Mouse (Mus musculus) embryo, embryonic 11 days (tissue): ENCODE data around the gene Nfatc2.

Experiments
- DNase-seq: peaks from one replicate; pipeline ENCODE4 v3.0.0-alpha.2; 2015

Gene Nfatc2

DNA sequence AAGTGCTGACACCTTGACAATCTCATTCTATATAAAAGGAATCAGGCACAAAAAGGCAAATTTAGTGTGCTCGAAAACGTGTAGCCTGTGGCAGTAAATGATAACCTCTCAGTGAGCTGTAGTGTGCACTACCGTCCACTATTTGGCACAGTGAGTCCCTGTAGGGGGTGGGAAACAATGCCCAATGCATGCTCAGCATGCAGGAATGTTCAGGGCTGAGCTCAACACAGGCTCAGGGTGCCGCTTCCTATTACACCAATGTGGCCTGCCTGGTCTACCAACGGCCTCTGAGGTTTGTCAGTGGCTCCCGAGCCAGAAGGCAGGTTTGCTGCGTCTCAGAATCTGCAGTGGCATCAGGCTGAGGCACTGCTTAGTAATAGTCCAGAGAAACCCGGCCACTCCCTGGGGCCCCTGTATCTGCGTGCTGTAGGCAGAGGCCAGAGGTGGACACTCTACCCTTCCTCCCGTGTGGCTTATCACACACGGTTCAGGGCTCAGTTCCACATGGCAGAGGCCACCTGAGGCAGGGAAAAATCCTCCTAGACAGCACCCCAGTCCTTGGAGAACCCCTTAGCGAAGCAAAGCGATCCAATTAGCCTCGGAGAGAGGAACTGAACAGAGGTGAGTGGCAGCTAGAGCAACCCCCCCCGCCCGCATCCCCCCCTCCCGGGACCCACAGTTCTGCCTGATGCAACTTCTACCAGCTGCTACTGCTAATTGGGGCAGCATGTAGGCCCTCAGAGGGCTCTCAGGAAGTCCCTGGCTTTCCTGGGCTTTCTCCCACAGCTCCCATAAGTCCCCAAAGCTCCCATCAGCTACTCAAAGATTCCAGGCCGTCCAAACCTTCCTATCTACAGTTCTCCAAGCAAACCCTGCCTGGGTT lies 74.7 kb downstream of the Nfatc2 start:
- no peak for DNase-seq

DNA sequence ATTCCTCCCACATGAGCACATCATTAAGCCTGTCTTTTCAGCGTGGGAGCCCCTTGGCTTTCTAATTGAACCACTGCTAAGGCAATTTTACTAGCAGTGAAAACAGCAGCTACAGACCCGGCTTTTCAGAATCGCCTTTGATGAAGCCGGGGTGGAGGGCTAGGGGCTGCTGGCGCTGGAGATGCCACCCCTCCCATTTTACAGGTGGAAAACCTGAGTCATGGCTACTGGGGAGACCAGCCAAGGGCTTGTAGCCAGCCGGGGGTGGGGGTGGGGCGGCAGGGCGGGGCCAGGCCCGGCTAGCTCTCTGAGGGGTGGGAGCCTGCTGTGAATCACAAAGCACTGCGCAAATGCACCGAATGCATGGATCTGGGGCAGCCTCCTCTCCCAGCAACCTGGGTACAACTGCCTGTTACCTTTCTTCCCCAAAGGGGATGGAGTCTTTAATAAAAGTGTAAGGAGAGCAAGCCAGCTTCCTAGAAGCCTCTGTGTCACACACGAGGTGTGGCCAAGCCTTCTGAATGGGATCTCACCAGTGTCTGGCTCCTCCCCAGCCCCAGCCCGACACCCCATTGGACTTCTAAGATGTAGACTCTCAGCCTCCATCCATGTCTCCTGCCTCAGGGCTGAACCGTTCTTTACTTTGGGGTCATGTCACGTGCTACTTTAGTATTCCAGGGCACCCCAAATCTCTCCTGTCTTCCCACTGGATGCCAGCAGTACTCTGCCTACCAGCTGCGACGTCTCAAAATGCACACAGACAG lies 75.9 kb downstream of the Nfatc2 start:
- peak; percentile 30 for DNase-seq

DNA sequence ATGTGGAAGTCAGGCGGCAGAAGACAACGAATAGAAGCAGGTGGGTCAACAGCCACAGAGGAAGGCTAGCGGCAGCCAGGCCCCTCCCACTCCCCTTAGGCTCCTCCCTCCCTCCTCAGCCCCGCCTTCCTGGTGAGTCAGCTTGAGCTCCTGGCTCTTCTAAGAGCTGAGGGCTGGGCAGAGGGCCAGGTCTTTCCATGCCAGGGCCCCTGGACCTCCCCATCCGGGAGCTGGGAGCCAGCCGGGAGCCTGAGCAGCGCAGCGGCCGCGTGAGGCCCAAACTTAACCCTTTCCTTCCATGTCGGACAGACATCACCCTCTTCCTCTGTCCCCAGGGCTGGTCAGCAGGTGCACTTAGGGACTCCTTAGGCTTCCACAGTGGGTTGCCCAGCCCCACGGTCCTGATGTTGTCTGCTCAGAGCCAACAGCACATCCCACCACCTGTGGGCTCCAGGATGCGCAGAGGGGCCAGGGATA lies 76.5 kb downstream of the Nfatc2 start:
- peak; percentile 80 for DNase-seq

DNA sequence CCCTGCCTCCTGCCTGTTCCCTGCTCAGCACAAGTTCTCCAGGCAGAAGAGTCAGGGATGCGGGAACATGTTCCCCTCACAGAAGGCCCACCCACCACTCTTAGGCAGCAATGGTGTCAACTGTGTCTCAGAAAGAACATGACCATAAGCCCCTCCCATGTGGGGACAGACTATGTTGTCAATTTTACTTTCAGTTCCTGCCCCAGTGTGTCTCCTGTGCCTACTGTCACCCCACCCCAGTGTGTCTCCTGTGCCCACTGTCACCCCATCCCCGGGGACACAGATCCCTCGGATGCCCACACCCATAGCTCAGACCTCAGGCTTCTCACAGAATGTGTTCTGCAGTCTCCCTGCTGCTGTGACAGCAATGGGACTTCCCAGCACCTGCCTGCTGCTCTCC lies 79.2 kb downstream of the Nfatc2 start:
- DNase-seq = no peak

DNA sequence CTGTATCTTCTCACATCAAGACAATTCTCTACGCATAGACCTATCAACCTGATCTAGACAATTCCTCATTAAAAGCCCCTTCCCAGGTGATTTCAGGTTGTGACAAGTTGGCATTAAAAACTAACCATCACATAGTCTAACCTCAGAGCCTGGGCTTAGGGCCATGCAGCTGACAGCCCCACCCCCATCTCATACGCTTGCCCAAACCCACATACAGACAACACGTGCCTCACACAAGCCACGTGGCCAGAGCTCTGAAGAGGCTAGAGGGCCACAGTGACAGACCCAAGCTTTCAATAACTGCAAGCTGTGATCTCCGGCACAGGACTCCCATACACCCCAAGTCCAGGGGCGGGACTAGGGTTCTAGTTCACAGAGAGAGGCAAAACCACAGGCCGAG lies 80.7 kb downstream of the Nfatc2 start:
- DNase-seq = no peak

DNA sequence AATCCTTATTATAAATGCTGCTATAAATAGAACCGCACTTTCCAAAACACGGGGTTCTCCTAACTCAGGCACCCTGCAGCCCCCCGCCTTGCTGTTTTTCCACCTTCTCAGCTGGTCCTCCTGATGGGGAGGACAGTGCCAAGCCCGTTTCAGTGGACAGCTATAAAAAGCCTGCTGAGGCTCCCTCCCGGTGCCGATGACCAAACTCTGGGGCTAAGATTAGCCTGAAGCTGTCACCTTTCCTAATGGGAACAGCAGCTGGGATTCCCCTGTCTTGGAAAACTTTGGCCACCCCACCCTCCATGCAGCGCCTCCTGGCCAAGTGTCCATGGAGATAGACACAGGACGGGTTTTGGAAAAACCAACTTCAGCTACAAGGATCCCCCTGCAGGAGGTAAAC lies 81.9 kb downstream of the Nfatc2 start:
- no peak for DNase-seq

DNA sequence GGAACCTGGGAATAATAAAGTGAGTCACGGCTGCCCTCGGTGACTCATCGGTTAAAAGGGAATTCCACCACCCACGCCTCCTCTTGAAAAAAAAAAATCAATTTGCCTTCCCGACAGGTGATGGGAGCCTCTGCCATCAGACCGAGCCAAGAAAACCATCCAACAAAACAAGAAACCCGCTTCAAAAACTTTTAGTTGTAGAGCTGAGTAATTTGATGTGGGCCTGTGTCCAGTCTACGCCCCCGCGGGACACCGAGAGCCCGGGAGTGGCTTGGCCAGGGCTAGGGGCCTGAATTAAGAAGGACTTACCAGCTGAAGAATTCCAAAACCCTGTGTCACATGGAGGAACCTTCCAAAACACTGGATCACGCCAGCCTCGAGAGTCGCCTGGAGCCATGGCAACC lies 83.2 kb downstream of the Nfatc2 start:
- DNase-seq = no peak

DNA sequence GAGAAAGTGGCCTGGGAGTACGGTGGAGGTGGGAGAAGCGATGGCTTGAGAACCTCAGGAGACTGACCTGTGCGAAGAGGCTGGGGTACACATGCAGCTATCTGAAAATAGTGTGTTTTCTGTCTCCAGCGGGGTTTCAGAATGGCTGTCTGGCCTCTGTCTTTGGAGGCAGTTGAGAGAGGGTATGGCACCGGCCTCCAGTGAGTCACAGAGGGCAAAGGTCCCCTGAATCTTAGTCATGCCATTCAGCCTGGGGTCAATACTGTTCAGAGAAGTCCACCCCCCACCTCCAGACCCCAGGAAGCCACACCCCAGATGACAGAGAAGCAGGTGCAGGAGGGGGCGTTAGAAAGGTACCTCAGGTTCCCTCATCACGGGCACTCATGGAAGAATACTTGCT lies 83.7 kb downstream of the Nfatc2 start:
- no peak for DNase-seq

DNA sequence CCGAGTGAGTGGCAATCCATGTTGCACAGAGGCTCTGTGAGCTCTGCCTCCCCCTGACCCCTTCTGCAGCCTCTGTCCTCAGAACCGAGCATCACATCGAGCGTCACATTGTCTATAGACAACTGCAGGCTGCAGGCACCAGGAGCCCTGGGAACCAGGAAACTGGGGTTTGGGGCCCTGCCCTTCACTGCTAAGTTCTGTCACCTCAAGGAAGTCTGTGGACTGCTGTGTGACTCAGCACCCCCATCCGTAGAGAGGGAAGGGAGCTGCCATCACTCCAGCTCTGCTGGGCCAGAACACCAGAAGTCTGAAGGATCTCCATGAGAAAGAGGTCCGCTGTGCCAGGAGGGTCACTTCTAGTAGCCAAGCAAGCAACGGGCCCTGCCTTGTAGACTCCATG lies 84.7 kb downstream of the Nfatc2 start:
- no peak for DNase-seq

DNA sequence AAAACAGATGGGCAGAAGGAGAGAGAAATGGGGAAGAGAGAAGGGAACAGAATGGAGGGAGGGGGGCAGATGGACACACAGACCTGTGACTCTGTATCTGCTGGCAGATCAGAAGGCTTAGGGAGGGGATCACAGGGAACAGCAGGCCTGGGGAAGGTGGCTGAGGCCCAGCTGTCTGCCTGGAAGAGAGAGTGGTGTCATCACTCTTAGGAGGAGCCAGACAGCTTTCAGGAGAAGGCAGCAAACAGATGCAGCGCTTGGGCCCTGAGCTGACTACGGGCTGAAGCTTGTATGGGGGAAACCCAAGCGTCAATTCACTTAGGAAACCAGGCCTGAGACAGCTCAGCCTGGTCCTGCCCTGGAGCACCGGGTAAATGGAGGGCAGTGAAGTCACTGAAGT lies 86.0 kb downstream of the Nfatc2 start:
- DNase-seq = no peak

DNA sequence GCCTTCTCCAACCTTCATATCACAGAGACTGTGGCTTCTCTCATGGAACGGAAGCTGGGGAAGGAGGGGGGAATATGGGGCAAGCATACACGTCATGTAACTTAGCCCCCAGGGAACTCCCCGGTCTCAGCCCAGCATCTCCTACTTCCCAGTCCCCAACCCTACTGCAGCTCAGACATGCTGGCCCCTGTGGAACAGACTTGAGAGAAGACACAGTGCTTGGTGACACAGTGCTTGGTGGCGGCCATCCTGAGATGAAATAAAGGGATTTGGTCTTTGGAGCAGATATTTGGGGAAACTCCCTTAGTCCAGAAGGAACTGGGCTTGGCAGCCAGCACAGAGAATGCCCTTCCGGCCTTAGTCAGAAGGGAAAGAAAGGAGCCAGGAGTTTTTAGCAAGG lies 87.3 kb downstream of the Nfatc2 start:
- DNase-seq = no peak

DNA sequence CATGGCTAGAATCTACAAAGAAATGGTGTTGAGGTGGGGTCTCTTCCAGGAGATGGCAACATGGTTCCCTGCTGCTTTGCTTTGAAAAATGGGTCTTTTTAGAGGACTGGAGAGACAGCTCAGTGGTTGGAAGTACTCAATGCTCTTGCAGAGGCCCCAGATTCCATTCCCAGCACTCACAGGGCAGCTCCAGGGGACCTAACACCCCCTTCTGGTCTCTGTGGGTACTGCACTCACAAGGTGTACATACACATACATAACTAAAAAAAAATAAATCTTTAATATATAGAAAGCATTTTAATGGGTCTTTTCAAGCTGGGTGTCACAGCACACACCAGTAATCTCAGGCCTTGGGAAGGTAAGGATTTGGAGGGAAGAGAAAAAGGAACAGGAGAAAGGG lies 89.9 kb downstream of the Nfatc2 start:
- DNase-seq = no peak

DNA sequence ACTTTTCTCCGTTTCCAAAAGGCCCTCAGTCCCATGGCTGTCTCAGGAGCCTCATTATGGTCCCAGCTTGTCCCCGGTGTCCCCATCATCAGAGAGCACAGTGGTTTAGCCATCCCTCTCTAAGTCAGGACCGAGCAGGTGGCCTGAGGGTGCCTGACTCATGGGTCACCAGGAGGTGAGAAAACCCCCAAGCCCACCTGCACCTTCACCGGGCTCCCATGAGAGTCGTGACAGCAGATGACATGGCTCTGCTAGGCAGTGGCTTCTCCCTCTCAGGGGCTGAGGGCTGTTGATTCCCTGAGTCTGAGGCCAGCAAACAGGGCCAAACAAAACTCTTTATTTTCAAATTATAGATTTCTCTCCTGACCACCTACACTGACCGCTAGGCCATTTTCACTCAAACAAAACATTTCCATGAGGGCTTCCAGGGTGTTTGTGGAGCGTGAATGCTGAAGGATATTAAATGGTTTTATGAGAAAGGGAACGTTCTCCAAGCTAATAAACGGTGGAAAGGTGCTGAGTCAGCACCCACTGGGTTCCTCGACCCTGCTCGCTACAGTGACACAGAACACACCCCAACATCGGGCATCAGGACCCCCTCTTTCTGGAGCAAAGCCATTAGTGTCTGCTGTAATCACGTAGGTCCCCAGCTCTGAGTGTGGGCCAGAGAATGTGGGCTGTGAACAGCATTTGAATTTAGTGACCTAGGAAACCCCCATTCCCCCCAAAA lies 92.8 kb downstream of the Nfatc2 start:
- no peak for DNase-seq

DNA sequence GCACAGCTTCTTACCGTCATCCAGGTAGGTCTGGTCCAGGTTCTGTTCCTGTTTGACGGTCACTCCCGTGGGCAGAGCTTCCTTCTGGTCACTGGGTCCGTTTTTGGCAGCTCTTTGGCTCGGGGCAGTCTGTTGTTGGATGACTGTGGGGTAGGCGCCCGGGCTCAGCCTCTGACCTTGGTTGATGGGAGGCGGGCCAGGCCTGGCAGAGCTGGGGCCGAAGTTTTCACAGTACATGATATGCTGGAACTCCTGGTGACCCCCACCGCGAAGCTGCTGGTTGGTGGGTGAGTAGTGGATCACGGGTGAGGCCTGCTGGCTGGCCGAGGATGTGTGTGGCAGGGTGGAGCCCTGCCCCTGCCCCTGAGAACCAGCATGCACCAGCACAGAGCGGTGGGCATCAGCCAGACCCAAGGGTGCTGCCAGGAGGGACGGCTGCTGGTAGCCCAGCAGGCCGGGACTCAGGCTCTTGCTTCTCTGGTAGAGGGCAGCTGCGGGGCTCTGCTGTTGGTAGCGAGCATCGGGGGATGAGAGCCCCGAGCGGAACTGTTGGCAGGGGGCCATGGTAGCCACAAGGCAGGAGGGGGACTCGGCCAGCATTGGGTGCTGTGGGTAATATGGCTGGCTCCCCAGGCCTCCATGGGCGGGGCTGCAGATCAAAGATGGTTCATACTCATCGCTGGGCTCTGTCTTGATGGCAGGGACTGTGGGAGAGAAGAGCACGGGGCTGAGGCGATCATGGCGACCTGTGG lies 96.8 kb downstream of the Nfatc2 start:
- DNase-seq = no peak

DNA sequence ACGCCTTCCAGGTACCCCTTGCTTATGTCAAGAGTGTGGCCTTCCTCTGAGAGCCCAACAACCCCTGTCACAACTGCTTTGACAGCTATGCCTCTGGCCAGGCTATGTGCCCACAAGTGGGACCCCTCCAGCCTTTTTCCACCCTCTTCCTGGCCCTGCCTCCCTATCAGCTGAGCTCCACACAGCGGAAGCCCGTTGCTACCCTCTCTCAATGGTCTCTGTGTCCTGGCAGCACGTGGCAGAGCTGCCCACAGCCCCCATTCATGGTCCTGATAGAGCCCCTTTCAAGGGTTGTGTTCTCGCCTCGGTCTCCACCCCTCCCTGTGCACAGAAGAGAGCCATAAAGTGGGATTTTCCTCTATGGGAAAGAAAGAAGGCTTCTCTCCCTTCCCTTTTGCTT lies 97.7 kb downstream of the Nfatc2 start:
- no peak for DNase-seq

DNA sequence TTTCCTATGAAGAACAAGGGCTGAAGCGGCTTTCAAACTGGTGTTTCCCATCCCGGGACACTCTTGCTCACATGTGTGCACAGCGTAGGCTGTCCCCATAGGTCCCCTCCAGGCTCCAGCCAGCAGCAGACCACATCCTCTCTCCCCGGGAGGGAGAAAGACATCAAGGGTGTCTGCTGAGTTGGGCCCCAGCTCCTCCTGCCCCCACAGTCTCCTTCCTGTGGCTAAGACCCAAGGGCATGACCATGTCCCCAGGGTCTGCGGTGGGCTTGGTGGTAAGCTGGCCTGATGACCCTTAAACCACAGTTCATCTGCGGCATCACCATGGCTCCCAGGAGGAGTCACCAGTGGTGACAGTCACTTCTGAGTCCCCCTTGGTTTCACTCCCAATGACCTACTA lies 100.7 kb downstream of the Nfatc2 start:
- no peak for DNase-seq

DNA sequence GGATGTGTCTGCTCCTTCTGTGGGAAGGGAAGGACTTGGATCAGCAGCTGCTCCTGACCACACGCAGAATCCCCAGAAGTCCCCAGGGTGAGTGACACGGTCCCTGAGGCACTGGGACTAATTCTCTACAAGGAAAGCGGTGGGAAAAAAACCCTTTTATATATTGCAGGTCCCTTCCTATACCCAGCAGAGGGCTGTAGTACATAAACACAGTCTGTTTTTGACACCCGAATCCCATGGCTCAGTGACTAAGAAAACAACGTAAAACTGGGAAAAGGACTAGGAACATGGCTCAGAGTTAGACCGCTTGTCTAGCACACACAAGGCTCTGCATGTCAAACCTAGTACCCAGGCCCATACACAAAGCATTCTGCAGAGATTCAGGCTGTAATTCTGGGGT lies 101.2 kb downstream of the Nfatc2 start:
- DNase-seq = no peak

DNA sequence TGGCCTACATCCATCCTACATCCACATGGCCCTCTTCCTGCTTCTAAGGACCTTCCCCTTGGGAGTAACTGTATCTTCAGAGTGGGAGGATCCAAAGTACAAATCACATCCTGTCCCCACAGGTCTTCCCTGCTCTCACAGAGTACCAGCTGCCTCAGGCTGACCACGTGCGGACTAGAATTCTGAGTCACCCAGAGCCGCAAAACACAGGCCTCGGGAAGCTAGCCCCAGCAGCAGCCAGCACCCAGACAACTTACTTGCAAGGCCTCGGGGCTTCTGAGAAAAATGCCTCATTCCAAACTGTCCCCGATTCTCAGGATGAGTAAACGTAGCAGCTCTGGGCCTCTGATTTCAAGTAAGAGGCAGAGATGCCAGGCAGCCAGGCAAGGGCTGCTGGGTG lies 109.7 kb downstream of the Nfatc2 start:
- DNase-seq = no peak

DNA sequence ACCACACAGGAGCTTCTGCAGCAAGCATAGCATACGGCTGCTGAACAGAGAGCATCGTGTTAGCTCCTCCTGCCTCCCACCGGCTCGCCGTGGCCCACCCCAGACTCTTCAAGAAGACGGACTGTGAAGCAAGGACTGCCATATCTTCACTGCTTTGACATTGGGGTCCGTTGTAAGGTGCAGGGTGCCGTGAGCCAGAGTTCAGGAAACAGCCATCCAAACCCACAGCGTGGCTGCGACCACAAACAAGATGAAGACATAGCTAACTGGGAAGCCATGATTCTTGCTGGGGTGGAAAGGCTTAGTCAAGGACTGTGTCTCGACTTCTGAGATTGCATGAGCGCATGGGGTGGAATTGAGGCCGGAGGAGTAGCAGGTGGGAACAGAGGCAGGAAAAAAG lies 111.5 kb downstream of the Nfatc2 start:
- no peak for DNase-seq

DNA sequence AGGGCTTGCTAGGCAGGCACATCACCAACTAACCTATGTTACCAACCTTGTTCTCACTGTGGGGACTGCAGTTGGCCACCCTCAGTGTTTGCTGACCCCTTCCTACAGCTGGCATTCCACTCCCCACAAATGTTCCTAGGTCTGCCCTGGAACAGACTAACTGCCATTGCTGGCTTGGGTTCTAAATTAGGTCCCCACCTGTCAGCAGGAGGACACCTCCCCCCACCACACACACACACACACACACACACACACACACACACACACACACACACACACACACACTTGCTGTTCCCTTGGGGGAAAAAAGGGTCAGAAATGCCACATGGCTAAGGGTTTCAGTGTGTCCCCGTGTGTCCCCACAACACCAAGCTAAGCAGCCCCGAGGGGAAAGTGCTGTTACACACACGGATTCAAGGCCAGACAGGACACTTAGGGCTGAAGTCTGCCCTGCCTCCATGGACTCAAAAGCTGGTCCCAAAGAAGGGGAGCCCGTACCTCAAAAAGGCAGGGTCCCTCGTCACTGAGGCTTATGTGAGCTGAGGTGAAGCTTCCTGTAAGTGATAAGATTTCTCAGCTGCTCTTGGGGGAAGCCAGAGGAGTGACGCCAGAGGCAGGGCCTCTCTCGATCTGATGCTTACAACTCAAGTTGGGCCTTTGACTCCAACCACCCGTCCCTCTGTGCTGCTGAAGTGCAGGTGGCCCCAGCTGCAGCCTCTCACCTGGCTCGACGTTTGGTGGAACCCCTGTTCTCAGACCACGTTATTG lies 113.1 kb downstream of the Nfatc2 start:
- no peak for DNase-seq

DNA sequence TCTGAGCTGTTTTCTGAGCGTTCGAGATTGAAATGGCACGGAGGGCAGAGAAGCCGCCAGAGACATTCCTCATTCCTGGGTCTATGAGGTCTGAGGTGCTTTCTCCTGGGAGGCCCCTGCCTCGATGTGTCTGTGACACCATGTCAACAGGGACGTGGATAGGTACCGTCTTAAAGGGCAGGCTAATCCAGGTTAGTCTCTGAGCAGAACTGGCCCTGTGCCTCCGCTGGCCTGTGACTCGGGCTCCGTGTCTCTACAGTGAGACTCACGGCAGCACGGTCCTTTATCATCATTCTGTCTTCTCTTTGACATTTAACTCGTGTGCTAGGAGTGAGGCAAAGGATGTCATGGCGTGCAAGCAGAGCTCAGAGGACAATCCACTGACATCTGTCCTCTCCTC lies 120.3 kb downstream of the Nfatc2 start:
- no peak for DNase-seq

DNA sequence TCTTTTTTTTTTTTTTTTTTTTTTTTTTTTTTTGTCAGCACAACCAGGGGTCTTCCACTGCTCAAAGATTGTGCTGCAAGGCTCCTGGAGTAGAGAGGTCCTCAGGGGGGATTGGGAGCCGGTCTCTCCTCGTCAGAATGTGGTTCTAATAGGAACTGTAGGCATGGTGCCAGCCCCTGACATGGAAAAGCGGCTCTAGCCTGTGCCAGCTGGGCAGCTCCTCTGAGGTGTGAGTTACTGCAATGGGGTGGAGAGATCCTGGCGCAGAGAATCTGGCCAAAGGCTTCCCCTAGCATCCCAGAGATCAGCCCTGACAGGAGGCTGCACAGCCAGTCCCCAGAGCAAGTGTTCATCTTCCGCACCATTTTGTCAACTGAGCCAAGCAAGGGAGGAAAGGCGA lies 120.8 kb downstream of the Nfatc2 start:
- no peak for DNase-seq
